Mouse (Mus musculus) urinary bladder, adult 2 months (tissue): ENCODE data around the gene Enpp6. TPM values are rescaled to one million over a fixed set of nuclear protein-coding genes. Genes with fewer than 3 reads are reported as not detected.

Experiments
- DNase-seq: peaks from one replicate; pipeline ENCODE4 v3.0.0; 2022; ENCODE audit warnings: low spot score
- polyA plus RNA-seq: library from polyadenylated mRNA; depleted of rRNA; stranded (reverse); fragments of >200 nt; gene quantifications from 2 replicates; pipeline ENCODE4 v1.2.3, GENCODE M21; 2012

Enpp6 gene
- polyA plus RNA-seq, 1 experiment = 0.48 TPM

DNA sequence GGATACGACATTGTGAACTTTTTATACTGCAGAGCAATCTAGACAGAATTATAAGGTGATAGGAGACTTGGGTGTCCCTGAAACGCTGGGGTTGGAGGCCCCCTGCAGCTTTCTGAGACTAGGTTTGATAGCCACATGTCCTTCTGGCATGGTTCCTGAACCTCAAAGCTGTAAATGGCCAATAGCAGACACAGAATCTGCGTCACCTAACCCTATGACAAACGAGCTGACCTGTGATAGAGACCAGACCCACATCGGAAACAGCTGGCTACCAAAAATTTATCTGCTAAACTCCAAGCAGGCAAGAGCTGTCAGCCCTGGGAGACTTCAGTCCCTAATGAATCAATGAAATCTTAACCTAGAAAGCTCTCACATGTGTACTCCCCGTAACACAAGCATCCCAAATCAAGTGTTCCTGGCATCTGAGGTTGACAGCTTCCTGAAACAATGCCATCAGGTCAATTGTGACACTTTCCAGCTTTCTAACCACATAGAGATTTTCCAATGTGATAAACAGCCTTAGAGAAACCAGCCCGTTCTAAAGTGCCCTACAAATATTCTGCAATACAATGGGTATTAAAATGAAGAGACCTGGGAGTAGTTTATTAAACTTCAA, 74.5 kb downstream of the Enpp6 start:
- no peak for DNase-seq

DNA sequence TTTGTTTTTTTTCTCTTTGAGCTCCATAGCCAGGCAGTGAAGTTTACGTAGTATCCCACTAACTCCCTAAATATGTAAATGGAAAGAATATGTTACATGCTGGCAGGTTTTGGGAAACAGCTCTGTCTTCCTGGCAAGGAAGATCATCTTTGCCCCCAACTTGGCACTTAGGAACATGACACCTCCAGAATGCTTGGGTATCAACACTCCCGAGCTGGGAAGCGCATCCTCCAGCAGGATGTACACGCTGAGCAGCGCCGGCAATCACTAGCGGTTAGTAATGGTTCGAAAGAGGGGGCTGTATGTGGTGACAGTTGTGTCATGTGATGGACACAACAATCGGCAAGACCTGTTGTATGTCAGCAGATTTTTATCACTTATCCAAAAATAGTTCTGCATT, 80.4 kb downstream of the Enpp6 start:
- no peak for DNase-seq

DNA sequence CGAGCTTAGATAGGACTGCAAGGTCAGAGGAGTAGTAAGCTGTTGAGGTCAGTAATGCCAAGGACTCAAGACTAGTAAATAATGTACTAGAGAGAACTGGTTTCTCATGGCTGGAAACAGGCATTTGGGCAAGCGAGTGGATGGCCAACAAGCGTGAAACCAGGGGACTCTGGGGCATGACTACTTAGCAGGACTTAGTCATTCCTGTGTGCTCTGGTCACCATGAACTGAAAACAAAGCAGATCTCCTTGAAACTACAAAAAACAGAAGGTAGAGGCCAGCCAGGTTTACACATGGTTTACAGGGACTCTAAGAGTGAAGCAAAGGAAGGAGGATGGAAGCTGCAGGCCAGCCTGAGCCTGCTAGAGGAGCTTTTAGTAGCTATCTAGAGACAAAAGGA, 82.9 kb downstream of the Enpp6 start:
- DNase-seq = no peak

DNA sequence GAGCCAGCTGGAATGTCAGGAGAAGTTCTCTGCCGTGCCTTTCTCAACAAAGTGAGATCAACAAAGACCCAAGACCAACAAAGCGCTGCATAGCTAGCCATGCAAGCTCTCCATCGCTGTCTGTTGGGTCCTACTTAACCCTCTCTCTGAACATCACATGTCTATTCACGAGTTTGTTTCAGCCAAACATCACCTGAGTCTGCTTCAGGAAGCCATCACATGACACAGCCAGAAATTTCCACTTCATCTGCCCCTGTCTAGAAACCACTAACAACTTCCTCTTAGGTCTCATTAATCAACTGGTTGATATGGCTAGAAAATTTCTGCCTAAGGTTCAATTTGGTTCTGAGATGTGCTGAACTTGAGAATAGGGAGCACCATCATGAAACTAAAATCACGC, 85.3 kb downstream of the Enpp6 start:
- DNase-seq = no peak

DNA sequence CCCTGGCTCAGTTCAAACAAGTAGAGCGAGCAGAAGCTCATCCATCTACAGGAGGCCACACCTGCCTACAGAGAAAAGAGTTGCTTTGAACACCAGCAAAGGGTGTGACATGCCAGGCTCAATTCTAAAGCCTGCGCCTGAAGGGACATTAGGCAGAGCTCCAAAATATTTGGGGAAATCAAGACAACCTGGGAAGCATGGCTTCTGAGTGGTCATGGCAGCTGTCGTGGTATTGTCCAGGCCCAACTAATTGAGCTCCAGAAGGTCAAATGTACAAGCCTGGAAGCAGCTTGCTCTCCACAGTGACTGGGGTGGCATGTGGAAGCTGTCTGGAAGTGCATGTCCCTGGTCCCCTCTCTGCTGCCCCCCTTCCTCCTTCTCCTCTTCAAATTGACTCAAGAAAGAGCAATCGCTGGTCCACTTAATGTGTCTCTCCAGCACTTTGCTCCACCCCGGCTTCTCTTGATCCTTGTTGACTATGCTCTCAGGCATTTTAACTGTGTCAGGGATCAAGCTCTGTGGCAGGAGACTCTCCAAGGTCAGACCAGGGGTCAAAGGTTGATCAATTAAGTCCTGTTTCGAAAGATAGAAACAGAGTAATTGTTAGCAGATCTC, 89.4 kb downstream of the Enpp6 start:
- DNase-seq = no peak

DNA sequence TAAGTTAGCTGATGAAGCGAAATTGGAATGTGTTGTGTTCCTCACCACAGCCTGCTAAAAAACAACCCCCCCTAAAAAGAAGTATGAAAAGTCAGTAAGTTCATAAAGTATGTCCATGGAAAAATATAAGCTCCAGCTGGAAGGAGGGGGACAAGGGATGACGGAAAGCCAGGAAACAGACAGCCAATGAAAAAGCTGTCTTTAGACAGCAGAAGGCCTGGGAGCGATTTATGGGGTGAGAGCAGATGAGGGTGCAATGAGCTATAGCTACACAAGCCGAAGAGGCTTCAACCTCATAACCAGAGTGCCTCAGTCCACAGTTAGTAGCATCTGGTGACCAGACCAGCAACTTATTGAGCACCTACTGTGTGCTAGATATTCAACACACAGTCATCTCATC, 93.3 kb downstream of the Enpp6 start:
- DNase-seq = no peak

DNA sequence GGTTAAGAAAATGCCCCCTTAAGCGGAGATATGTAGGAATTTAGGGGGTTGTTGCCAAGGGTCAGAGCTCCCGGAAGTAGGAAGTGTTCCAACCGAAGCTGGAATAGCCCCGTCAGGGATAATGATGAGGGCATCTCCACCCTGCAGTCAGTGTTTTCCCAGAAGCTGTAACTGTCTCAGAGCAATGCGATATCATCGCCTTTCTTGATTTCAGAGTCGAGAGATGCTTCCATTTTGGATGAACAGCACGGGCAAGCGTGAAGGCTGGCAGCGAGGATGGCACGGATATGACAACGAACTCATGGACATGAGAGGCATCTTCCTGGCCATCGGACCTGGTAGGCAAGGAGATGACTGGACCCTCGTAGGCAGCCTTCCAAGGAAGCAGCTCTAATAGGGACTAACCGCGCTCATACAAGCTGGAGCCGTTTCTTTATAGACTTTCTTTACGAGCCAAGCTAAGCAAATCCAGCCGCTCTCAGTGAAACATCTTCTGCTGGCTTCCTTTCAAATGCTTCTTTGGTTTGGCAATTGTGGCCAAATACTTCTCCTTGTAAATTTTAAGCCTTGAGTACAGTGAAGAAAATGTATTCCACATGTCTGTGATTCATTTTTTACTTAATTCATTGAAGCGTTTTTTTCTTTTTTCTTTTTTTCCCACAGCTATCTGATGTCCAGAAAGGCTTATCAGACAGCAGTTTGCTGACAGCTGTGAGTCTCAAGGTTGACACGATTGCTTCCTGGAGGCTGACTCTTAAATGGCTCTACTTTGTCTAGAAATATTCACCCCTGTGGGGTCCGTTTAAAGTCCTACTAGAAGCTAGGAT, 95.7 kb downstream of the Enpp6 start:
- DNase-seq = no peak

DNA sequence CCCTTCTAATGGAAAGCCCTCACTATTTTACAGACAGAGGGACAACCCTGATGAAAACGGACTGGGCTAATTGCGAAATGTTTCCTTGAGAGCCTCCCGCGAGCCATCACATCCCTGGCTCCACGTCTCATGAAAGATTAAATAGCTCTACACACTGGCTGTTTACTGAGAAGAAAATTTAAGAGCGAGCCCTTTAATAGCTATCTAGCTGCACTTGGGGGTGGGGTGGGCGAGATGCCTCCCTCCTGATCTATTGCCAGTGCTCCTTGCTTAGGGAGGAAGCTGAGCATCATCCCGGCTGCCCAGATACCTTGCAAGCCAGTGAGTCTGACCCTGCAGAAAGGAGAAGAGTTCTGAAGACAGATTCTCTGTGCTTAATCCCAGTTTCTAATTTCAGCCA, 103.3 kb downstream of the Enpp6 start:
- no peak for DNase-seq

DNA sequence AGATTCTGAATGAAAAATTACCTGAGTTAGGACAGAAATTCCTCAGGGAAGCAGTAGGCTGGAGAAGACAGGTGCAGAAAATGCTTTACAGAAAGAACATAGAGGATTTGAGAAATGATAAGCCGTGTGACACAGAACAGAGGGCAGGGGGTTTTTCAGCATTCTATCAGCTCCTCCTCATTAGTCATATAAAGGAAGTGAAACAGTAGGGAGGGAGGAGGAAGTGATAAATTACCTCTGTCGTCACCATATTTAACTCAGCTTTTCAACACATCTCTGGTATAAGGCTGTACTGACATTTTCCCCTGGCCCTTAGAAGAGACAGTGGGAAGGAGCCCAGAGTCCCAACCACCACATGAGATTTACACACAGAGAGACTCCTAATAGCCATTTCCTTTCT, 118.9 kb downstream of the Enpp6 start:
- no peak for DNase-seq

DNA sequence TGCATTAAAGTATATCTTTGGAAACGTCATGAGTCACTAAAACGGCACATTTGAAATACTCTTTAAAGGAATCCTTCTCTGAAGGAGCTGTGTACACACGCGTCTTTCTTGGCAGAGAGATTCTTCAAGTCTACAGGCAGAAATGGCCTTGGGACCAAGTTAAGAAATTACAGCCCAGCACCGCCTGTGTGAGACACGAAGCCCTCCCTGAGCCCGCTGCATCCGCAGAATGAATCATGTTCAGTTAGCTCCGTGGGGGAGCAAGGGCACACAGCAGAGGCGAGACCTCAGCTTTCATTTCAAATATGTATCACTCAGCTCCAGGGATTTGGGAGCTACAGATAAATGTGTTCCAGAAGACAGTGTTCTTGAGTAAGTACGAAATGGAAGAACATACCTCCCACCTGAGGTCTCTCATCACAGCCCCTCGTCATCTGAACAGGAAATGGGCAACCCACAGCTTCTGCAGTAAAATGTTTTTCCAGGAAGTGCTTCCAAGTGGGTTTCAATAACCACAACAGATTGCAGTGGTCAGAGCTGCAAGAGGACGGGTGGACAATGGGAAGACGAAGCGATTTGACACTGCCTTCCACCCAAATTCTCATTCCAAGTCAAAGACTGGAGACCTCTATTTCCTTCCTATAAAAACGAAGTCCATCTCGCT, 127.6 kb downstream of the Enpp6 start:
- DNase-seq = no peak

DNA sequence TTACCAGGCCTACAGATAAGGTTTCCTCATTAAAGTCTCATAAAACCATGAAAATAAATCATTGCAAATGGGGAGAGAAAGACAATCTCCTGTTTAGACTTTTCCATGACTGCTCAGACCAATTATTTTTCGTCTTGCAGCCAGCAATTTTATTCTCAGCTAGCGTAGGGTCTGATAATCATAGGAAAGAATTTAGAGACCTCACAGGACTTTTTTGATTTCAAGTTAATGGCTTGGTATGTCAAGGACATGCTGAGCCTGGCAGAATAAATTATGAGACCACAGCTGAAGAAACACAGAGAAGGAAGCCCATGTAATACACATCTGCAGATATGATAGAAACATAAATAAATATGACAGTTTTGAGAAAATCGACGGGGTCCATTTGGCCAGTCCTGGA, 130.6 kb downstream of the Enpp6 start:
- DNase-seq = no peak

DNA sequence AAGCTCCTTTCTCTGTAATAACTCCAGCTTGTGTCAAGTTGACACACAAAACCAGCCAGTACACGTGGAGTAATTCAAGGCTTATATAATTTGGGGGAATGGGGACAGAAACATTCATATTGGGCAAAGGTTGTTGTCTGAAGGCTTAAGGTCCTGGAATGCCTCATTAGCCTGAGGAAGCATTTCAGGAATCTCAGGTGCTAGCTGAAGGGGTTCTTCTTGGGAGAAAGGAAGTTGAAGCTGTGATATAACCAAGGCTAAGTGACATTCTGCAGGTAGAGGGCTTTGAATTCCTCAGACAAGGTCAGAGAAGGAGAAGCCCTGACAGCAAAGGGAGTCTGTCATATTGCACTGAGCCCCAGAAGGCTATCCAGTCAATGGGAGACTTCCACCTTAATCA, 133.2 kb downstream of the Enpp6 start:
- no peak for DNase-seq

DNA sequence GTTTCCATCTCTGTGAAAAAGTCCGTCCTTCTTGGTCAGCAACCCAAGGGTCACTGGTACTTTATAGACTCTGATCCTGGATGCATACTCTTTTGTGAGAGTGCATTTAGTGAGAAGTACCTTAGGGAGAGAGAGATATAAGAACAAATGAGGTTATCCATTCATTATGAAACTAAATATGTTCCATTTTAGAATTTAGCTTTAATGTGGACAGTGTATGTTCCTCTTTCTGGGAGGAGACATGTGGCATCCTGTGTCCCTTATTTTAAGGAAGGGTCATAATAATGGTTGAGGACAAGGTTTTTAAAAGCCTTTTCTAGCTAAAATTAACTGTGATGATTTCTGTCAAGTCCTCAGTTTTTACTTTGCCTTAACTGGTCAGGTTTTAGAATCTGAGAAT, 142.2 kb downstream of the Enpp6 start:
- DNase-seq = no peak

DNA sequence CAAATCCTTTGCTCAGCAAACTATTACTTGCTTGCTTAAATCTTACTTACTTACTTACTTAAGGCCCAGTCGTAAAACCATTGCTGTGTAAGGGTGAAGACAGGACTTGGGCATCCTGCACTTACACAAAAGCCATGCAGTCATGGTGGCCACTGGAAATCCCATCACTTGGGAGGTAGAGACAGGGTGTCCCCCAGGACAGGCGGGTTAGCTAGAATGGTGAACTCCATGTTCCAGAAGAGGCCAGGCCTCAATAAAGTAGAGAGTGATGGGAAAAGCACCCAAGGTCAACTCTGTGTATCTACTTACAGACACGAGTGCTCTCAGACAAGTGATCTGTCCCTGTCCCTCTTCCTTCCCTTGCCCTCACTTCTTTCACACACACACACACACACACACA, 146.7 kb downstream of the Enpp6 start:
- no peak for DNase-seq

DNA sequence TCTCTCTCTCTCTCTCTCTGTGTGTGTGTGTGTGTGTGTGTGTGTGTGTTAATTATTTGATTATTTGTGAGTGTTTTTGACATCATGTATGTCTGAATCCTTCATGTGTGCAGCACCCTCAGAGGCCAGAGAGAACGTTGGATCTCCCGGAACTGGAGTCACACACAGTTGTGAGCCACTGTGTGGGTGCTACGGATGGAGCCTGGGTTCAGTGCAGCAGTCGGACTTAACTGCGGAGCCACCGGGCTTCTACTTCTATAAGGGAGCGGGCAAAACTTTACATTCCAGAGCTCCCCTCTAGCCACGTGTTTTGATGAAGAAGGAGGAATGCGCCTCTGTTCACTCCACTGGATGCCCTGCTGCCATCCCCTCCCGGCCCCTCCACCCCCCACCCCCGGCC, 148.0 kb downstream of the Enpp6 start:
- DNase-seq = no peak

DNA sequence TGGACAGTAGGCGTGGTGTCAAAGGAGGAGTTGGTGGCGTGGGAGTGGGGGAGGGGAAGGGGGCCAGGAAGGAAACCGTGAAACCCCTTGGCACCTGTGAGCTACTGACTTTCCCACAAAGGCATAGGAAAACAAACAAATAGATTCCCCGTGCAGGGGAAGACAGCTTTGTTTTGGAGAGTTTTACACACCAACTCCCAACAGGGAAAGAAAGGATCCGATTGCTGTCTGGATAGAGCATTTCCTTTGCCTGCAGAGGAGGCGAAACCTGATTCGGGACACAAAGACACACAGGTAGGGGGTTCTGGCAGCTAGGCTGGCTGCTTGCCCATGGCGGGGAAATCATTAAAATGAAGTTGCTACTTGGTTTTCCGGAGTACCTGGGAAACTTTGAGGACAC, 148.9 kb downstream of the Enpp6 start:
- DNase-seq = no peak

DNA sequence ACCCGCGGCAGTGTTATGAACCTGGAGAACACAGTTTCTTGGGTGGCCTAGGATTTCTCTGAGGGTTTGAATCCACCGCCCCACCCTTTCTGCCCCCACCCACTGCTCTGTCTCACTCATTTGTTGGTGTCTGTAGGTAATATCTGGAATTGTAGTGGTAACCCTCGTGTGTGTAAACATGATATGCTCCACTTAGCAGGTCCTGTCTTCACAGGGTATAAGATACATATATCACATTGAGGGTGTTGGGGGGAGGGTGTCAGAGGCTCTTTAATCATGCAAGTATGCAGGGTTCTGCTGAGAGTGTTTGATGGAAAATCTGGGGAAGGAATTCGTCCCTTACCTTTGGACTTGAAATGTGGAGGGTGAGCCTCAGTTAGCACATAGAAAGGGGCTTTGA, 149.4 kb downstream of the Enpp6 start:
- no peak for DNase-seq

DNA sequence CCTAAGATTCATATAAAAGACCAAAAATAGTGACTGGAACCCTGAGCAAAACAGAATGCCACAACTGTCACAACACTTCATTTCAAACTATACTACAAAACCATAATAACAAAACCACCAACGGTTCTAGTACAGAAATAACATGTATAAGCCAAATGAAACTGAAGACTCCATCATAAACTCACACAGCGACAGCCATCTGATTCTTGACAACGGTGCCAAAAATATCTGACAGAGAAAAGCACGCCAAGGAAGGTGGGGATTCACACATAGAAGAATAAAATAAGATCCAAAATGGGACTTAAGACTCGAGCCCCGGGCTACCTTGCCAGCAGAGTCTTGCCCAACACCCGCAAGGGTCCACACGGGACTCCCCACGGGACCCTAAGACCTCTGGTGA, 158.6 kb downstream of the Enpp6 start:
- DNase-seq = no peak
